Comparison of ENCODE assay signal across 29 mouse cellular contexts in genomic region chr6:27836159-27836558, GRCm38 (mm10).
"Had no signal": no experiment of that assay in that cellular context is flagged by ENCODE, and none has a peak within 500 bp of the region (broad histone marks: within the 10 kb centered on the region; RNA-seq: fewer than 3 reads in every experiment).

No protein-coding gene starts in this region.

- H3K4me1 ChIP-seq: limb, embryonic 10.5 days; limb, embryonic 12.5 days; limb, embryonic 13.5 days; limb, embryonic 15.5 days; liver, embryonic 12.5 days; liver, embryonic 13.5 days; liver, embryonic 15.5 days; lung, embryonic 15.5 days; megakaryocyte, embryonic 14.5 days; midbrain, embryonic 10.5 days; midbrain, embryonic 12.5 days; midbrain, embryonic 13.5 days; midbrain, embryonic 15.5 days had no signal

- H3K9me3 ChIP-seq: limb, embryonic 10.5 days; limb, embryonic 12.5 days; limb, embryonic 13.5 days; limb, embryonic 15.5 days; liver, embryonic 12.5 days; liver, embryonic 13.5 days; liver, embryonic 15.5 days; lung, embryonic 15.5 days; megakaryocyte, embryonic 14.5 days; midbrain, embryonic 10.5 days; midbrain, embryonic 12.5 days; midbrain, embryonic 13.5 days; midbrain, embryonic 15.5 days had no signal

- H3K27ac ChIP-seq: limb, embryonic 10.5 days; limb, embryonic 12.5 days; limb, embryonic 13.5 days; limb, embryonic 15.5 days; liver, embryonic 12.5 days; liver, embryonic 13.5 days; liver, embryonic 14.5 days; liver, embryonic 15.5 days; lung, embryonic 15.5 days; macrophage; midbrain, embryonic 10.5 days; midbrain, embryonic 12.5 days; midbrain, embryonic 13.5 days; midbrain, embryonic 15.5 days had no signal

- H3K36me3 ChIP-seq: limb, embryonic 10.5 days; limb, embryonic 12.5 days; limb, embryonic 13.5 days; limb, embryonic 15.5 days; liver, embryonic 12.5 days; liver, embryonic 13.5 days; liver, embryonic 15.5 days; lung, embryonic 15.5 days; midbrain, embryonic 10.5 days; midbrain, embryonic 12.5 days; midbrain, embryonic 13.5 days; midbrain, embryonic 15.5 days had no signal

- H3K4me3 ChIP-seq: limb, embryonic 10.5 days; limb, embryonic 12.5 days; limb, embryonic 13.5 days; limb, embryonic 15.5 days; liver, embryonic 12.5 days; liver, embryonic 13.5 days; liver, embryonic 15.5 days; lung, embryonic 15.5 days; megakaryocyte, embryonic 14.5 days; midbrain, embryonic 10.5 days; midbrain, embryonic 12.5 days; midbrain, embryonic 13.5 days; midbrain, embryonic 15.5 days; myocyte had no signal

- H3K4me2 ChIP-seq: limb, embryonic 12.5 days; limb, embryonic 13.5 days; limb, embryonic 15.5 days; liver, embryonic 11.5 days; liver, embryonic 12.5 days; liver, embryonic 13.5 days; liver, embryonic 15.5 days; lung, embryonic 14.5 days; lung, embryonic 15.5 days; midbrain, embryonic 11.5 days; midbrain, embryonic 12.5 days; midbrain, embryonic 13.5 days; midbrain, embryonic 15.5 days had no signal

- H3K27me3 ChIP-seq: limb, embryonic 12.5 days; limb, embryonic 13.5 days; limb, embryonic 15.5 days; liver, embryonic 12.5 days; liver, embryonic 13.5 days; liver, embryonic 15.5 days; lung, embryonic 15.5 days; megakaryocyte, embryonic 14.5 days; midbrain, embryonic 12.5 days; midbrain, embryonic 13.5 days; midbrain, embryonic 15.5 days had no signal

- H3K9ac ChIP-seq: limb, embryonic 12.5 days; limb, embryonic 13.5 days; limb, embryonic 15.5 days; liver, embryonic 12.5 days; liver, embryonic 13.5 days; liver, embryonic 14.5 days; liver, embryonic 15.5 days; liver, postnatal 0 days; lung, embryonic 14.5 days; lung, embryonic 15.5 days; midbrain, embryonic 12.5 days; midbrain, embryonic 13.5 days; midbrain, embryonic 15.5 days had no signal

- DNase-seq: left cerebral cortex, postnatal 4 days; liver; liver, embryonic 13.5 days; liver, postnatal 0 days; lung, adult 18-20 months; lung, adult 2 months; lung, embryonic 14.5 days; lung, postnatal 10 days; lung, postnatal 14 days; lung, postnatal 36 days; lung, postnatal 4 days; midbrain, embryonic 14.5 days had no signal
